ENCODE assay signal across 8 mouse cellular contexts in genomic region chr11:4220443-4221400, GRCm38 (mm10). TPM values are rescaled to one million over a fixed set of nuclear protein-coding genes. Genes with fewer than 3 reads are reported as not detected.
DNase-seq lines count a peak whose midpoint lies in the region; ATAC-seq lines count a peak whose summit lies in the region.

No protein-coding gene starts in this region.

- DNase-seq in layer of hippocampus, adult 11-12 months (ENCODE audit: low spot score): peak; percentile 79
- no peak for DNase-seq in layer of hippocampus, adult 9-11 months
- DNase-seq in adrenal gland, adult 8-10 months: peak; percentile 71
- peak; percentile 80 for DNase-seq in embryo, embryonic 10.5 days (ENCODE audit: low spot score)
- peak; percentile 83 to 89 for DNase-seq in heart, postnatal 36 days
- DNase-seq in left cerebral cortex, postnatal 25 days (ENCODE audit: low spot score in 2 of 2): peak; percentile 47 to 58
- DNase-seq in testis, postnatal 10 days (ENCODE audit: low spot score): peak; percentile 93

- intact Hi-C loops in heart, postnatal 36 days (cut with DNase I): loop anchor here (1.0 kb wide), 2 partner anchors 36 to 38 kb away; no protein-coding TSS in a partner anchor
- intact Hi-C loops in left cerebral cortex, postnatal 25 days (cut with DNase I): loop anchor here (1.0 kb wide), 1 partner anchor 38 kb away; no protein-coding TSS in a partner anchor

- peak; percentile 64 for ATAC-seq in monocyte, adult 5-6 weeks (replicated peaks; ENCODE audit: insufficient number of reproducible peaks, low FRiP score, low TSS enrichment, poor library complexity, severe bottlenecking)

RNA-seq across cellular contexts. Expression of gene Castor1, which starts 2.7 kb away (rescaled TPM):
- total RNA-seq in adrenal gland, adult 8-10 months (2022): 1 to 10 TPM; 3.1 to 6.1 (median 4.2) TPM
- 1 to 10 TPM; 5.2 to 5.5 TPM for total RNA-seq in heart, postnatal 36 days (2021)
- 1 to 10 TPM; 3.9 to 6.1 TPM for total RNA-seq in left cerebral cortex, postnatal 25 days (2021)
- total RNA-seq in monocyte, adult 5-6 weeks (2017): 0.64 to 8.6 TPM (median 2.4 TPM) in 3 replicates

RNA-seq across cellular contexts. Expression of gene Osm, which starts 15.5 kb away (rescaled TPM):
- total RNA-seq in adrenal gland, adult 8-10 months (2022): under 1 TPM in 2 of 4 experiments, not detected in 2; 0.24 to 0.25 TPM
- total RNA-seq in heart, postnatal 36 days (2021): not detected
- total RNA-seq in left cerebral cortex, postnatal 25 days (2021): under 1 TPM in 1 of 2 experiments, not detected in 1; 0.16 TPM
- total RNA-seq in monocyte, adult 5-6 weeks (2017): 75.5 to 155 TPM (median 106 TPM) in 3 replicates

RNA-seq across cellular contexts. Expression of gene Tbc1d10a, which starts 34.1 kb away (rescaled TPM):
- 10 to 100 TPM; 18.6 to 24.7 (median 21.9) TPM for total RNA-seq in adrenal gland, adult 8-10 months (2022)
- 10 to 100 TPM in 1 of 2 experiments, 1 to 10 TPM in 1; 8.6 to 11.2 TPM for total RNA-seq in heart, postnatal 36 days (2021)
- total RNA-seq in left cerebral cortex, postnatal 25 days (2021): 10 to 100 TPM; 34.5 to 35.6 TPM
- 9.5 to 17.6 TPM (median 16.9 TPM) in 3 replicates for total RNA-seq in monocyte, adult 5-6 weeks (2017)

RNA-seq across cellular contexts. Expression of gene Lif, which starts 36.6 kb away (rescaled TPM):
- 1 to 10 TPM in 1 of 4 experiments, under 1 TPM in 2, not detected in 1; 0.15 to 1.0 (median 0.34) TPM for total RNA-seq in adrenal gland, adult 8-10 months (2022)
- under 1 TPM; 0.16 to 0.50 TPM for total RNA-seq in heart, postnatal 36 days (2021)
- under 1 TPM; 0.23 to 0.25 TPM for total RNA-seq in left cerebral cortex, postnatal 25 days (2021)
- 0.29 to 1.1 TPM (median 0.32 TPM) in 3 replicates for total RNA-seq in monocyte, adult 5-6 weeks (2017)

Comparison
In these comparisons a context has a peak if more than half of its experiments do, and no peak if none do; other contexts are left out.
1. RNA of gene Osm, which starts 15.5 kb away (total RNA-seq): 75.5 to 155 TPM in monocyte, adult 5-6 weeks; 0.24 to 0.25 TPM in adrenal gland, adult 8-10 months, 0.16 TPM in left cerebral cortex, postnatal 25 days and not detected in heart, postnatal 36 days; every median in the first group is over 10 times any median in the second.